Mouse (Mus musculus): ENCODE results near the gene Cfap77. TPM values are rescaled to one million over a fixed set of nuclear protein-coding genes. Genes with fewer than 3 reads are reported as not detected.

The Cfap77 gene
- polyA plus RNA-seq, 1 experiment from 2014 or later: 0.14 TPM

GRCm38 (mm10) chr2:28908389-28909153, 146.3 kb downstream of the Cfap77 start:
- TF ChIP-seq CTCF (IDR thresholded peaks at IDR 0.05; ENCODE audit: low read depth): no peak
- Histone ChIP-seq H3K9me3 (replicated peaks; ENCODE audit: low read length) (no peaks in the 10 kb centered on the region), H3K4me1 (replicated peaks; ENCODE audit: insufficient read depth, low read length) (peaks cover 15% of the 10 kb centered on the region; the same call in 1 of the 2 replicates), H3K36me3 (ENCODE audit: insufficient read depth, low read length) (peaks cover 13% of the 10 kb centered on the region; the same call in 1 of the 2 replicates), H3K27me3 (ENCODE audit: insufficient read depth, low read length) (peaks cover 51% of the 10 kb centered on the region), H3K9ac (ENCODE audit: low read depth, low read length) (no peak overlapping the region), H3K27ac (no peak overlapping the region), H3K4me2 (ENCODE audit: low read length) (peak overlapping the region; percentile 39), H3K4me3 (replicated peaks; ENCODE audit: low read depth, low read length) (peak overlapping the region; percentile 24)
- ATAC-seq (replicated peaks; ENCODE audit: low FRiP score, low read depth): peak; percentile 60
- under 1% methylated on average over 39 of the region's 39 CpGs for WGBS
- DNase-seq (ENCODE audit: low spot score): no peak

DNA sequence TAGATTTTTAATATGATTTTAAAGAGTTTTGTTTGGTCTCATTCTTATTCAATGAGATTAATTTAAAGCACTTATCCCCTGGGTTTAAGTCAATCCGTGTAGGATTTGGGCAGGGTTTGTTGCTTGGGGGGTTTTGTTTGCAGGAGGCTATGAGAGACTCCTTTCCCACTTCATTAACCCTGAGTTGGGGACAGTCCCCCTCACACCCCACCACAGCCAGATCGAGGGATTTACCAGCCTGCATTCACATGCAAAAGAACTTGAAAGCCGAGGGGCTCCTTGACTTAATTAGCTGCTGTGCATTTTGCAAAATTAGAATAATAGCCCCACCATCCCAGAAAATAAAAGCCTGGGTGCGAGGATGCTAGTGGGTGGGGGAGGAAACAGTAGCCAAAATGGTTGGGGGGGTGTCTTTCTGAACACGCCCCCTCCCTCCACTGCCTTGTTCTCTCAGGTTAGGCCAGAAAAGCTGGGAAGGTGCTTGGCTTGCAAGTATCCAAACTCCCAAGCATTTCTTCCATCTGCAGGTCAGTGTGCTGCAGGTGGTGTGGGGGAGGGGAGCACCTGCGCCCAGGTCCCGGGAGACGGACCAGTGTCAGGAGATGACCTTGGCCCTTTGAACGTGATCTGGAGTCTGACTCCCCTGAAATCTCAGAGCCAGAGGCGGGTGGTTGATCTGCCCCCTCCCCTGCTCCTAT, 147.0 kb downstream of the Cfap77 start:
- Histone ChIP-seq H3K9ac (ENCODE audit: low read depth, low read length) (no peak overlapping the region), H3K4me2 (ENCODE audit: low read length) (peak overlapping the region; percentile 39), H3K36me3 (ENCODE audit: insufficient read depth, low read length) (peaks cover 13% of the 10 kb centered on the region; the same call in 1 of the 2 replicates), H3K4me3 (replicated peaks; ENCODE audit: low read depth, low read length) (peak overlapping the region; percentile 24), H3K9me3 (replicated peaks; ENCODE audit: low read length) (no peaks in the 10 kb centered on the region), H3K27ac (no peak overlapping the region), H3K4me1 (replicated peaks; ENCODE audit: insufficient read depth, low read length) (peaks cover 15% of the 10 kb centered on the region; the same call in 1 of the 2 replicates), H3K27me3 (ENCODE audit: insufficient read depth, low read length) (peaks cover 44% of the 10 kb centered on the region)
- TF ChIP-seq CTCF (IDR thresholded peaks at IDR 0.05; ENCODE audit: low read depth): no peak
- ATAC-seq (replicated peaks; ENCODE audit: low FRiP score, low read depth) (0 out of 2 replicates have a peak, but pooled peaks have one; percentile 3), DNase-seq (ENCODE audit: low spot score) (no peak)
- WGBS: 10% methylated on average over 10 of the region's 10 CpGs

- Histone ChIP-seq H3K4me1 (replicated peaks; ENCODE audit: insufficient read depth, low read length) (peaks cover 15% of the 10 kb centered on the region; the same call in 1 of the 2 replicates), H3K4me2 (ENCODE audit: low read length) (no peak overlapping the region), H3K9me3 (replicated peaks; ENCODE audit: low read length) (no peaks in the 10 kb centered on the region), H3K27ac (no peak overlapping the region), H3K4me3 (replicated peaks; ENCODE audit: low read depth, low read length) (no peak overlapping the region), H3K36me3 (ENCODE audit: insufficient read depth, low read length) (peaks cover 13% of the 10 kb centered on the region; the same call in 1 of the 2 replicates), H3K9ac (ENCODE audit: low read depth, low read length) (no peak overlapping the region), H3K27me3 (ENCODE audit: insufficient read depth, low read length) (peaks cover 22% of the 10 kb centered on the region)
- 60% methylated on average over 4 of the region's 4 CpGs for WGBS
- no peak for ATAC-seq (replicated peaks; ENCODE audit: low FRiP score, low read depth)
- no peak for DNase-seq (ENCODE audit: low spot score)
- TF ChIP-seq CTCF (IDR thresholded peaks at IDR 0.05; ENCODE audit: low read depth): no peak
Observed at GRCm38 (mm10) chr2:28905561-28905960, 149.3 kb downstream of the Cfap77 start.

DNA sequence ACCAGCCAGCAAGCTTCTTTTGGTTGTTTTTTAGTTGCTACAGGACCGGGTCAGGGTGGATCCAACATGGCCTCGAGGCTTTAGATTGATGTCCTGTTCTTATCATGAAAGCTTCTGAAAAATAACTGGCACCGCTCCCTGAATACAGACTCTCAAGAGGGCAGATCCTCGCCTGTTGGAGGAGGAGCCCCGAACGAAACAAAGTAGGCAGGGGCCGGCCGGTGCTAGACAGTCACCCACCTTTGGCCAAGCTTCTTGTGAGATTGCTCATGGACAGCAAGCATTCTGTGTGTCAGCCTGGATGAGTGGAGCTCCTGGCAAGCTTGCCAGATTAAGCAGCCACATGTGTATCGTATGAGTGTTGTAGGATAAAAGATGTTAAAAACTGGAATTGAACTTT, 150.1 kb downstream of the Cfap77 start:
- Histone ChIP-seq H3K4me3 (replicated peaks; ENCODE audit: low read depth, low read length) (no peak overlapping the region), H3K9ac (ENCODE audit: low read depth, low read length) (no peak overlapping the region), H3K27me3 (ENCODE audit: insufficient read depth, low read length) (peaks cover 14% of the 10 kb centered on the region), H3K27ac (no peak overlapping the region), H3K9me3 (replicated peaks; ENCODE audit: low read length) (no peaks in the 10 kb centered on the region), H3K4me2 (ENCODE audit: low read length) (no peak overlapping the region), H3K36me3 (ENCODE audit: insufficient read depth, low read length) (peaks cover 20% of the 10 kb centered on the region; the same call in 1 of the 2 replicates), H3K4me1 (replicated peaks; ENCODE audit: insufficient read depth, low read length) (peaks cover 15% of the 10 kb centered on the region; the same call in 1 of the 2 replicates)
- no peak for ATAC-seq (replicated peaks; ENCODE audit: low FRiP score, low read depth)
- WGBS: 83% methylated on average over 9 of the region's 9 CpGs
- TF ChIP-seq CTCF (IDR thresholded peaks at IDR 0.05; ENCODE audit: low read depth): no peak
- no peak for DNase-seq (ENCODE audit: low spot score)

- no peak overlapping the region for H3K9ac ChIP-seq (ENCODE audit: low read depth, low read length)
- 81% methylated on average over 5 of the region's 5 CpGs for WGBS
Observed at GRCm38 (mm10) chr2:28903871-28904270, 151.0 kb downstream of the Cfap77 start.

GRCm38 (mm10) chr2:28902291-28902690, 152.6 kb downstream of the Cfap77 start:
- Histone ChIP-seq H3K4me2 (ENCODE audit: low read length) (no peak overlapping the region), H3K9ac (ENCODE audit: low read depth, low read length) (no peak overlapping the region), H3K27me3 (ENCODE audit: insufficient read depth, low read length) (no peaks in the 10 kb centered on the region; the same call in 1 of the 2 replicates), H3K27ac (no peak overlapping the region), H3K4me1 (replicated peaks; ENCODE audit: insufficient read depth, low read length) (no peaks in the 10 kb centered on the region), H3K36me3 (ENCODE audit: insufficient read depth, low read length) (peaks cover 23% of the 10 kb centered on the region; the same call in 1 of the 2 replicates), H3K9me3 (replicated peaks; ENCODE audit: low read length) (no peaks in the 10 kb centered on the region), H3K4me3 (replicated peaks; ENCODE audit: low read depth, low read length) (no peak overlapping the region)
- WGBS: 94% methylated on average over 8 of the region's 8 CpGs
- DNase-seq (ENCODE audit: low spot score) (no peak), ATAC-seq (replicated peaks; ENCODE audit: low FRiP score, low read depth) (no peak)
- no peak for TF ChIP-seq CTCF (IDR thresholded peaks at IDR 0.05; ENCODE audit: low read depth)

More at GRCm38 (mm10) chr2:28903871-28904270, 151.0 kb downstream of the Cfap77 start:
- DNase-seq (ENCODE audit: low spot score) (no peak), ATAC-seq (replicated peaks; ENCODE audit: low FRiP score, low read depth) (no peak)
- Histone ChIP-seq H3K27me3 (ENCODE audit: insufficient read depth, low read length) (peaks cover 5% of the 10 kb centered on the region; the same call in 1 of the 2 replicates), H3K36me3 (ENCODE audit: insufficient read depth, low read length) (peaks cover 23% of the 10 kb centered on the region; the same call in 1 of the 2 replicates), H3K27ac (no peak overlapping the region), H3K4me3 (replicated peaks; ENCODE audit: low read depth, low read length) (no peak overlapping the region), H3K9me3 (replicated peaks; ENCODE audit: low read length) (no peaks in the 10 kb centered on the region), H3K4me1 (replicated peaks; ENCODE audit: insufficient read depth, low read length) (peaks cover 9% of the 10 kb centered on the region; the same call in 1 of the 2 replicates), H3K4me2 (ENCODE audit: low read length) (no peak overlapping the region)
- no peak for TF ChIP-seq CTCF (IDR thresholded peaks at IDR 0.05; ENCODE audit: low read depth)

Measured in kidney, postnatal 0 days (tissue).